Mouse (Mus musculus): Measurements from ENCODE around the gene Txnip.
"Not testable (repeated sequence)": the region's sequence is repeated elsewhere in the genome, so short reads cannot be mapped to it uniquely, and the experiment has no call there.

The Txnip gene

GRCm38 (mm10) chr3:96557694-96558093, at the start of gene Txnip:
Gene Txnip, plus strand, starts transcription at chr3:96557957.
- DNase-seq: peak; percentile 100

- not testable (repeated sequence) for DNase-seq
Measured at GRCm38 (mm10) chr3:96507966-96508365, 49.8 kb upstream of the Txnip start.

GRCm38 (mm10) chr3:96520171-96520570, 37.6 kb upstream of the Txnip start:
- no peak for DNase-seq

- peak; percentile 44 for DNase-seq
Measured at GRCm38 (mm10) chr3:96522149-96522548, 35.6 kb upstream of the Txnip start.

GRCm38 (mm10) chr3:96524028-96524810, 33.5 kb upstream of the Txnip start:
- DNase-seq: no peak

GRCm38 (mm10) chr3:96524914-96525313, 32.8 kb upstream of the Txnip start, which contains the start of gene Hfe2:
Gene Hfe2, plus strand, starts transcription at chr3:96525172.
- DNase-seq: no peak

GRCm38 (mm10) chr3:96526013-96526762, 31.6 kb upstream of the Txnip start:
- DNase-seq: no peak

GRCm38 (mm10) chr3:96526864-96527542, 30.8 kb upstream of the Txnip start:
- no peak for DNase-seq

- DNase-seq: no peak
Measured at GRCm38 (mm10) chr3:96528506-96528905, 29.3 kb upstream of the Txnip start.

GRCm38 (mm10) chr3:96532050-96532449, 25.7 kb upstream of the Txnip start:
- DNase-seq: no peak

GRCm38 (mm10) chr3:96534300-96534699, 23.5 kb upstream of the Txnip start:
- no peak for DNase-seq

- no peak for DNase-seq
Measured at GRCm38 (mm10) chr3:96539316-96539715, 18.4 kb upstream of the Txnip start.

GRCm38 (mm10) chr3:96540740-96541139, 17.0 kb upstream of the Txnip start:
- no peak for DNase-seq

GRCm38 (mm10) chr3:96541328-96542078, 16.3 kb upstream of the Txnip start:
- no peak for DNase-seq

- no peak for DNase-seq
Measured at GRCm38 (mm10) chr3:96542554-96542953, 15.2 kb upstream of the Txnip start.

GRCm38 (mm10) chr3:96543345-96543744, 14.4 kb upstream of the Txnip start:
- no peak for DNase-seq

GRCm38 (mm10) chr3:96545565-96545964, 12.2 kb upstream of the Txnip start:
- DNase-seq: no peak

- DNase-seq: no peak
Measured at GRCm38 (mm10) chr3:96546880-96547279, 10.9 kb upstream of the Txnip start.

- peak; percentile 83 for DNase-seq
Measured at GRCm38 (mm10) chr3:96547389-96547960, 10.3 kb upstream of the Txnip start.

GRCm38 (mm10) chr3:96548824-96549223, 8.9 kb upstream of the Txnip start:
- DNase-seq: no peak

- no peak for DNase-seq
Measured at GRCm38 (mm10) chr3:96549346-96549745, 8.4 kb upstream of the Txnip start.

- peak; percentile 79 for DNase-seq
Measured at GRCm38 (mm10) chr3:96551203-96551602, 6.6 kb upstream of the Txnip start.

All from thymus, postnatal 14 days (tissue).